Mouse (Mus musculus) kidney, adult 2 months (tissue): ENCODE data around the gene Lrrc46. TPM values are rescaled to one million over a fixed set of nuclear protein-coding genes. Genes with fewer than 3 reads are reported as not detected.
A peak's percentile ranks its signal among the peaks of the same experiment; 100 is the strongest.

Experiments used
- DNase-seq: peaks from one replicate; pipeline ENCODE4 v3.0.0; 2021
- H3K27ac ChIP-seq: fragments of 200-500 bp; 2 replicates; pipeline ENCODE4 v1.5.1; 2012; ENCODE audit warnings: low read depth, low read length, control low read depth, inconsistent platforms; ENCODE audit not compliant: insufficient read depth
- H3K27me3 ChIP-seq: fragments of 200-500 bp; replicated peaks from 2 replicates; pipeline ENCODE4 v1.6.1; 2012; ENCODE audit warnings: mild to moderate bottlenecking, moderate library complexity, low read length, inconsistent platforms; ENCODE audit not compliant: control insufficient read depth, insufficient read depth
- H3K36me3 ChIP-seq: fragments of 200-500 bp; 2 replicates; pipeline ENCODE4 v1.6.1; 2012; ENCODE audit warnings: mild to moderate bottlenecking, moderate library complexity, low read length, inconsistent platforms; ENCODE audit not compliant: control insufficient read depth, insufficient read depth
- H3K4me1 ChIP-seq: fragments of 200-500 bp; 2 replicates; pipeline ENCODE4 v1.6.1; 2011; ENCODE audit warnings: low read length; ENCODE audit not compliant: control insufficient read depth, insufficient read depth
- H3K4me3 ChIP-seq: fragments of 200-500 bp; 2 replicates; pipeline ENCODE4 v1.5.1; 2011; ENCODE audit warnings: mild to moderate bottlenecking, low read depth, low read length, control low read depth; ENCODE audit not compliant: insufficient read depth
- CTCF ChIP-seq: fragments of 200-500 bp; conservative IDR thresholded peaks from 2 replicates; pipeline ENCODE4 v1.5.1; 2011; ENCODE audit warnings: low read depth, mild to moderate bottlenecking, control low read depth, low read length, moderate library complexity, mixed read lengths; ENCODE audit not compliant: insufficient read depth, insufficient read length
- POLR2A ChIP-seq: fragments of 200-500 bp; IDR thresholded peaks from one replicate; pipeline ENCODE4 v1.6.1; 2011; ENCODE audit warnings: low read depth, low read length, control low read depth
- WGBS: fragments of 180-500 bp; shearing (Covaris S2); methylation state at CpG from one replicate; pipeline ENCODE4 v1.1.7; 2018; 5-methylcytosine and 5-hydroxymethylcytosine counted together
- polyA plus RNA-seq: library from polyadenylated mRNA; depleted of rRNA; stranded (reverse); fragments of >200 nt; gene quantifications from 2 replicates; pipeline ENCODE4 v1.2.3, GENCODE M21; 2012; rRNA removed

The Lrrc46 gene
- polyA plus RNA-seq, result 1.9 and 2.5 TPM in 2 replicates

DNA sequence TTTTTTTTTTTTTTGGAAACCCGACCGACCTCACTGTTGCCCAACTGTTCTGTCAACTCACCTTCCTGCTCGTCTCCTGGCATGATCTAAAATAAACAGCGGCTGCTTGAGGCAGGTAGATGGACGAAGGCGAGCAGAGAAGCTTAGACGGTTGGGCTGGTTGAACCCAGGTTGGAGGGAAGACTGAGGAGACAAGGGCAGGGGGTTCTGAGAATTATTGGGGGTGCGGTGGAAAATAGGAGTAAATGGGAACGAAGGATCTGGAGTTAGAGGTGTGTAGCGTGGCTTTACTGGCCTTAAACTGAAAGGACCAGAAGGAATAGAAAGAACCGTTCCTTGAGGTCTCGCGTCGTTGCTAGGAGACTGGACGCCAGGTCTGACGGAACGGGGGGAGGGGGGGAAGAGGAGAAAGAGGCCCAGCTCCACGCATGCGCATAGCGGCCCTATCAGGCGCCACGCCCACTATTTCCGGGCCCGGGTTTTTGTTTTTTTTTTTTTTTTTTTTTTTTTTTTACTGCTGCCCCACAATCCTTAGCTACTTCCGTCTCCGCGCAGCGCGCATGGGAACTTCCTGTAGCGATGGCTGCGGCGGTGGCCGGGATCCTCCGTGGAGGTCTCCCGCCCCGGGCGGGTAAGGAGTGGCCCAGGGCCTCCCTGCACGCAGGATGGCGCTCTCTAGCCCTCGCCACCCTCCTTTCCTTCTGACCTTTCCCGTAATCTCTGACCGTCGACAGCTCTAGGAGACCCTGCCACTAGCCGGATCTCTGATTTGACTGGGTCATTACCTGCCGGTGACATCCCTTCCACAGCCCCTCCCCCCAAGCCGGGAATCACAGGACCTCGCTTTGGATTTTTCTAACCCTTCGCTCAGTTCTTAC, at the start of gene Lrrc46, which contains the start of gene Mrpl10:
Gene Lrrc46 (minus strand): TSS at position 386 of the 878 bp plus-strand sequence.
Gene Mrpl10 (plus strand): TSS at position 539 of the 878 bp plus-strand sequence.
- H3K27me3 ChIP-seq, result no peaks in the 10 kb centered on the region
- TF ChIP-seq CTCF (no peak), POLR2A (peak; percentile 28)
- WGBS, result under 1% methylated on average over 44 of the region's 48 CpGs
- peak; percentile 92 for DNase-seq
- H3K4me1 ChIP-seq, result peaks cover 13% of the 10 kb centered on the region; the same call in 1 of the 2 replicates
- H3K27ac ChIP-seq, result peak within 1 kb of the TSS; percentile 68
- H3K4me3 ChIP-seq, result peak within 1 kb of the TSS; percentile 98
- no peaks in the 10 kb centered on the region for H3K36me3 ChIP-seq

DNA sequence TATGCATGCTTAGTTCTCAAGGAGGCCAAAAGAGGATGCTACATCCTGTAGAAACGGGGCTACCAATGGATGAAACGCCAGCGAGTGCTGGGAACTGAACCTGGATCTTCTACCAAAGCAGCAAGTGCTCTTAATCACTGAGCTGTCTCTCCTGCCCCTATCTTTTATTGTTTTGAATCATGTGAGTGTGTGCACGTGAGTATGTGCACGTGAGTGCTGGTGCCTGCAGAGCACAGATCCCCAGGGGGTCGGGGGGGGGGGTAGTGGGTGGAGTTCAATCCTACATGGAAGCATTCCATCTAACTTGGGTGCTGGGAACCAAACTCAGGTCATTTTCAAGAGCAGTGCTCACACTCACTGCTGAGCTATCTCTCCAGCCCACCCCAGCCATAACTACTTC, 45.2 kb upstream of the Lrrc46 start:
- TF ChIP-seq CTCF (no peak), POLR2A (no peak)
- Histone ChIP-seq H3K27me3 (no peaks in the 10 kb centered on the region), H3K4me3 (no peak overlapping the region), H3K36me3 (no peaks in the 10 kb centered on the region), H3K4me1 (no peaks in the 10 kb centered on the region), H3K27ac (no peak overlapping the region)
- WGBS, result 74% methylated on average over 6 of the region's 6 CpGs
- no peak for DNase-seq

DNA sequence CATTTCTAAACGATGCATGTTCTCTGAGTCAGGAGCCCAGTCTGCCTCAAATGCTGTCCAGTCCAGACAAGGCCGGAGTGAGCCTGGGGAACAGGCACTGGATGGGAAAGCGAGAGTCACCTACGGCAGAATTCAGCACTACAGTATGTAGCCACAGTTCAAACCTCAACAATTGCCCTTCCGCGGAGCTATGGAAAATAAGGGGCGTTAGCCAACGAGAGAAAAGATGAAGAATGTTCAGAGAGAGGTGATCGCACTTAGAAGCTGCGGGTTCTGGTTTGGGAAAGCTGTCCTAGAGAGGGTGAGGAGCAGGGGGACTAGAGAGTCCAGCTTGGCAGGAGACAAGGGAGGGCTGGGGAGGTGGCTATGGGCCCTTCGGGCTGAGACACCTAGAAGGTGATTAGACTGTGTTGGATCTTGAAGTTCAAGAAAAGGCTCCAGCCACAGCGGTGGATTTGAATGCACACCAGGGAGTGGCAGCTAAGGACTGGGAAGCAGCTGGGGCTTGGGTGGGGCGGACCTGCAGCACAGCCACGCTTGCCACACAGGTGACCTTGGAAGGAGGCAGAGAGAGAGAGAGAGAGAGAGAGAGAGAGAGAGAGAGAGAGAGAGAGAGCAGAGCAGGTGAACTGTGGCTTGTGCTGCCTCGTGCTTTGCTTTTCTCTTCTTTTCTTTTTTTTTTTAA, 43.8 kb upstream of the Lrrc46 start:
- 89% methylated on average over 15 of the region's 15 CpGs for WGBS
- DNase-seq, result no peak
- H3K4me3 ChIP-seq, result no peak overlapping the region
- TF ChIP-seq CTCF (no peak), POLR2A (no peak)
- H3K4me1 ChIP-seq, result no peaks in the 10 kb centered on the region
- no peak overlapping the region for H3K27ac ChIP-seq
- no peaks in the 10 kb centered on the region for H3K36me3 ChIP-seq
- H3K27me3 ChIP-seq, result no peaks in the 10 kb centered on the region

DNA sequence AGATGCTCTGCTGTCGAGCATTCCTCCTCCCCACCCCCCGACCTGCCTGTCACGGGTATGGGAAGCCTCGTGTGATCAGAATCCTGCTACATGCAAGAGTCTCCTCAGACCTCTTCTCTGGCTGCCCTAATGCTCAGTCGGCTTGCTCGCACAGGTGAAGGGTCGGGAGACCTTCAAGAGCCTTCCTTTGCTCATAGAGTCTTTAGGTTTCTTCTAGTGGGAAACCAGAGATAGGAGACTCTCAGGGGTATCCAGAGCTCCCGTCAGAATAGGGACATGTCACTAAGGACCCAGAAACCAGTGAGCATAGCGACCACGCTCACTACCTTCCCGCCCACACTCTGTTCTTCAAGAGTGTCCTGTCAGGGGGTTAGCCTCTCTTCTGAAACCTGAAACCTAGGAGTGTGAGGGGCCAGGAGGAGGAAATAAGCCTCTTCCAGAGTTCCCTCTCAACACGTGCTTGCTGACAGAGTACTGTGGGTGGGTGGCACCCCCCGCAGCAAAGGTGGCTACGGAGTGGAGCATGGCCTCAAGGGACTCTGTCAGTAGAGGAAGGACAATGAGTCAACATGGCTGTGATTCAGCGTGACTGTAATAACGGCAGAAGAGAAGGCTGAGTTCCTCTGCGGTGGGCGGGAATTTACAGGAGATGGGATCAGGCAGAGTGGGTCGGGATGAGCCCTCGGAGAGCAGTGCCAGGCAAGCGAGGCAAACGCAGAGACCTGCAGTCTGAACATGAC, 42.4 kb upstream of the Lrrc46 start:
- TF ChIP-seq CTCF (no peak), POLR2A (no peak)
- no peak overlapping the region for H3K27ac ChIP-seq
- DNase-seq, result no peak
- 14% methylated on average over 22 of the region's 22 CpGs for WGBS
- no peaks in the 10 kb centered on the region for H3K36me3 ChIP-seq
- H3K27me3 ChIP-seq, result no peaks in the 10 kb centered on the region
- no peaks in the 10 kb centered on the region for H3K4me1 ChIP-seq
- H3K4me3 ChIP-seq, result no peak overlapping the region

DNA sequence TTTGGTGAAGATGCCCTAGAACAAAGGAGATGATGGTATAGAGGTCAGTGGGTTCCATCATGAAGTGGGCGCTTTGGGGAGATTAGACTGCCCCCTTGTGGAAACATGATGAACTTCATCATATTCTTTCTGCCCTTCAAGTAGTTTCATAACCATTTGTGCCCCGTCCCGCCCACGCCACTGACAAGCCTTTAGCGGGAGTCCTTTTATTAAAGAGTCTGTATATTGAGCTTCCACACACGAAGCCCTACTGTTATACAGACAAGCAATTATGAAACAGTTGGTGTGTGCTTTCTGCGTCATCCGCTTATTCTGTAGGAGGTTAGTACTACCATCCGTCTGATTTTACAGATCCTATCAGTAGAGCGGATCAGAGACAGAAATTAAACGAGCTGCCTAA, 41.8 kb upstream of the Lrrc46 start:
- 32% methylated on average over 11 of the region's 11 CpGs for WGBS

DNA sequence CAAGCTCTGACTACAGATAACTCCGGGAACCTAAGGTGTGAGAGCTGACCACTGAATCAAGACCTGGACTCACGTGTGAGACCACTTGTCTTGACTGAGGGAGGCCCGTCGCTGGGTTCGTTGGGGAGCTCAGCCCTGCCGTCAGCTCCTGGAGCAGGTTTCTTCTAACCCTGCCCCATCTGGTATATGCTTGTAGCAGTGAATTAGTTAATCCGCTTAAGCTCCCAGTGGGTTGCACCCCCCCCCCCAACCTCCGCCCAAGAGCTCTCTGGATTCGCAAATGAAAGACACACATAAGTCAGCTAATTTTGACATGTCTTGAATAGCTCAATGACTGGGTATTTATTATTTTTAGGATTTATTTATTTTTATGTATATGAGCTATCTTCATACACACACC, 39.1 kb upstream of the Lrrc46 start:
- Histone ChIP-seq H3K4me3 (no peak overlapping the region), H3K27me3 (no peaks in the 10 kb centered on the region), H3K36me3 (no peaks in the 10 kb centered on the region), H3K27ac (no peak overlapping the region), H3K4me1 (no peaks in the 10 kb centered on the region)
- TF ChIP-seq POLR2A, result no peak
- no peak for TF ChIP-seq CTCF
- 58% methylated on average over 9 of the region's 9 CpGs for WGBS
- no peak for DNase-seq

More for the DNA sequence above, 41.8 kb upstream of the Lrrc46 start:
- H3K27ac ChIP-seq, result no peak overlapping the region
- peak; percentile 47 for DNase-seq
- no peak for TF ChIP-seq POLR2A
- TF ChIP-seq CTCF, result peak; percentile 50
- no peaks in the 10 kb centered on the region for H3K36me3 ChIP-seq
- no peaks in the 10 kb centered on the region for H3K4me1 ChIP-seq
- no peaks in the 10 kb centered on the region for H3K27me3 ChIP-seq
- H3K4me3 ChIP-seq, result no peak overlapping the region

DNA sequence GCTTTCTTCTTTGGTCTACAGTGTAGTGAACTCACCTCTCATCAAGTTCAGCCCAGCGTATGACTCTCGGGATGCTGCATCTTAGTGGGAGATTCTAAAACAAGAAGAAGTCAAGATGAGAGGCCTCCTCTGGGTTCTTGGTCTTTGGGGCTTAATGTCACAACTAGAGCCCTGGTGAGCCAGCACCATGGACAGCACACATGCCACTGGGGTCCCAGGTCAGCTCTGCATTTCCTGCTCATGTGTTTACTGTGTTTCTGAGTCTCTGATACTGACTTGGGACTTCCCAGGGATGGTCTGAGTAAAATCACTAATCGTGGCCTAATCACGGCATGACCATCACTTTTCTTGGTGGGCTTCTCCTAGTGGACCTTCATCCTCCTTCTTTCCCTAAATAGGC, 37.5 kb upstream of the Lrrc46 start:
- Histone ChIP-seq H3K4me3 (no peak overlapping the region), H3K27ac (no peak overlapping the region), H3K4me1 (no peaks in the 10 kb centered on the region), H3K27me3 (no peaks in the 10 kb centered on the region), H3K36me3 (no peaks in the 10 kb centered on the region)
- WGBS, result 46% methylated on average over 4 of the region's 4 CpGs
- no peak for DNase-seq
- TF ChIP-seq POLR2A, result no peak
